Mouse (Mus musculus) cerebellum, adult 2 months (tissue): ENCODE results near the gene Brd4. TPM values are rescaled to one million over a fixed set of nuclear protein-coding genes. Genes with fewer than 3 reads are reported as not detected.

Experiments
- DNase-seq, 2 experiments: peaks; one replicate each; pipeline ENCODE4 v3.0.0; 2021
- H3K27ac ChIP-seq: fragments of 200-500 bp; 2 replicates; pipeline ENCODE4 v1.5.1; 2012; ENCODE audit warnings: low read length, control low read depth, inconsistent platforms; ENCODE audit not compliant: insufficient read depth
- H3K27me3 ChIP-seq: fragments of 200-500 bp; 2 replicates; pipeline ENCODE4 v1.6.1; 2012; ENCODE audit warnings: inconsistent platforms, mild to moderate bottlenecking, low read length, moderate library complexity; ENCODE audit not compliant: control insufficient read depth, insufficient read depth
- H3K4me1 ChIP-seq: fragments of 200-500 bp; 2 replicates; pipeline ENCODE4 v1.6.1; 2011; ENCODE audit warnings: low read length; ENCODE audit not compliant: control insufficient read depth, insufficient read depth
- H3K4me3 ChIP-seq: fragments of 200-500 bp; replicated peaks from 2 replicates; pipeline ENCODE3; 2011; ENCODE audit warnings: mild to moderate bottlenecking, low read depth, low read length, control low read depth; ENCODE audit not compliant: insufficient read depth
- CTCF ChIP-seq: fragments of 200-500 bp; IDR thresholded peaks from 2 replicates; pipeline ENCODE4 v1.5.1; 2011; ENCODE audit warnings: low read depth, mild to moderate bottlenecking, control low read depth, low read length, moderate library complexity, borderline replicate concordance; ENCODE audit not compliant: insufficient read depth
- POLR2A ChIP-seq: fragments of 200-500 bp; IDR thresholded peaks from 2 replicates; pipeline ENCODE4 v1.6.1; 2011; ENCODE audit warnings: low read length, control low read depth, borderline replicate concordance; ENCODE audit not compliant: insufficient read depth
- WGBS: fragments of 180-500 bp; shearing (Covaris S2); methylation state at CpG from one replicate; pipeline ENCODE4 v1.1.7; 2018; 5-methylcytosine and 5-hydroxymethylcytosine counted together
- polyA plus RNA-seq: library from polyadenylated mRNA; depleted of rRNA; stranded (reverse); fragments of >200 nt; gene quantifications from 2 replicates; pipeline ENCODE4 v1.2.3, GENCODE M21; 2012

The Brd4 gene
- polyA plus RNA-seq, 1 experiment: 55.0 TPM

DNA sequence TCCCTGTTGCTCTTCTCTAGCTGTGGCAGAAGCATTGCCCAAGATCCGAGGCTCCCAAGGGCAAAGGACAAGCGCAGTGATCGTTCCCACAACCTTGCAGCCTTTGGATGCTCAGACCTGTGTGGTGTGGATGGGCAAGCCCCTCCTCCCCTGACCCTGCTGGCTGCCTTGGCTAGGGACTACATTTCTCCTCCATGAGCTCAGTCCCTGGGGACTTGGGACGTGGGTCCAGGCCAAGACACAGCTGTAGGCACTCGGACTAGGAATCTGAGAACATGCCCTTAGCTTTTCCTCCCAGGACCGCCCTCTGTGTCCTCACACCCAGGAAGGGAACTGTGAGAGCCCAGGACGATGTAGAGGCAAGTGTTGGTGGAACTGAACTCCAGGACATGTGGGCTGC lies 111.4 kb downstream of the Brd4 start:
- Histone ChIP-seq H3K27ac (no peak overlapping the region), H3K27me3 (no peaks in the 10 kb centered on the region; the same call in 1 of the 2 replicates), H3K4me3 (no peak overlapping the region), H3K4me1 (no peaks in the 10 kb centered on the region)
- TF ChIP-seq POLR2A (no peak), CTCF (no peak)
- DNase-seq: no peak
- 47% methylated on average over 7 of the region's 7 CpGs for WGBS

DNA sequence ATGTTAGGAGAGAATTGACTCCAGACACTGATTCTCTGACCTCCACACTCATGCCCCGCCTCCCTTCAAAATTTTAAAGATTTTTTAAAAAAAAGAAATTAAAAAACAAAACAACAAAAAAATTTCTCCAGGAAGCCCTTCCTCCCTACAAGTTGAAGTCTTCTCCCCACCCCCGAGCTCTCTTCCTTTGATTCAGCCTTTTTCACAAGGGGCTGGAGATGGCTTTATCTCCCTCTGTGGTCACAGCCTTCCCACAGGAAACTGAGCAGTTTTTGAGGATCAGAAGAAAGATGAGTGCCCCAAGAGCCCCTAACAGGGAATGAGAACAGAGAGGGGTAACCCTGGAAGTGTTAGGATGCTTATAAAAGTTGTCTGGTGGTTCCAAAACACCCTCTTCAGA lies 112.0 kb downstream of the Brd4 start:
- Histone ChIP-seq H3K27me3 (no peaks in the 10 kb centered on the region; the same call in 1 of the 2 replicates), H3K27ac (no peak overlapping the region), H3K4me3 (no peak overlapping the region), H3K4me1 (no peaks in the 10 kb centered on the region)
- TF ChIP-seq POLR2A: no peak
- TF ChIP-seq CTCF: no peak
- no peak for DNase-seq
- WGBS: 89% methylated on average over 2 of the region's 2 CpGs

DNA sequence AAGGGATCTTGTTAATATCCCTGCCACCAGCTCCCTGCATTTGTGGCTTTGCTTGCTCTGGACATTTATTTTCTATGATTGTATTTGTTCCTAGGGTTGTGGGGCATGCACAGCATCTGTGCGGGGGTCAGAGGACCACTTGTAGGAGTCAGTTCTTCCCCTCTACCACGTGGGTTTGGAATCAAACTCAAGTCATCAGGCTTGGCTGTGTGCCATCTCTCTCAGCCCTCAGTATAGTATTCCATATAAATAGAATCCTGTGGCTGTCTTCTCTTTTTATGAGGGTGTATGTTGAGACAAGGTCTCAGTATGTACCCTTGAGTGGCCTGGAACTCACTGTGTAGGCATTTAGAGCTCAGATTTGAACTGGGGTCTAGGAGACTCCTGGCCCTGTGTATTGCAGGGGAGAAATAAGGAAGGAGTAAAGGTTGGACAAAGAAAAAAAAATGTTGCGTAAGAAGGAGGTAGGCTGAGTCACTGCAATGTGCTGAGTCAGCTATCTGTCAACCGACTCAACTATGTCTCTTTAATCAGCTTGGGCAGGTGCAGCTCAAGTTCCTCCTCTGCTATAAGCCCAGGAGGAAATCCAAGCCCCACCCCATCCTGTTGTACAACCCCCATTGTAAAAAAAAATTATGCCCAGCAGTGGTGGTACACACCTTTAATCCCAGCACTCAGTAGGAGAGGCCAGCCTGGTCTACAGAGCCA lies 114.8 kb downstream of the Brd4 start:
- H3K27me3 ChIP-seq: peaks cover 5% of the 10 kb centered on the region; the same call in 1 of the 2 replicates
- TF ChIP-seq POLR2A (no peak), CTCF (no peak)
- H3K4me1 ChIP-seq: no peaks in the 10 kb centered on the region
- DNase-seq: no peak
- no peak overlapping the region for H3K27ac ChIP-seq
- H3K4me3 ChIP-seq: no peak overlapping the region
- WGBS: 79% methylated on average over 4 of the region's 4 CpGs

DNA sequence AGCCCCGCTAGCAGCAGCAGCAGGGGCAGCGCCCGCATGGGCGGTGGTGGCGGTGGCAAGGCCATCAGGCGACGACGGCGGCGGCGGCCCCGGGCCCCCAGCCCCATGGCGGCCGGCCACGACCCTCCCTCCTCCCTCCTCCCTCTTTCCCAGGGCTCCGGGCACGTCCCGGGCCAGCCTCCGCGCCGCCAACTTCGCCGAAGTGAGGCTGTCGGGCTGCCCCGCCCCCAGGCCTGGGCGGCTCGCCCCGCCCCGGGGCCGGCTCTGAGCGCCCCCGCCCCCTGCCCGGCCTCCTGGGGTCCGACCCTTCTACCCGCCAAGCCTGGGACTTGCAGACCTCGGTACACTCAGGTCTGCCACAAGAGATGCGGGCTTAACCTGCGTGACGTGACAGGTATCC lies 117.8 kb downstream of the Brd4 start, which contains the start of gene Notch3:
Notch3 (minus strand) TSS at position 166 of the 400 bp plus-strand sequence.
- Histone ChIP-seq H3K27ac (no peak within 1 kb of the TSS), H3K4me3 (peak within 1 kb of the TSS; percentile 10), H3K27me3 (peaks cover 8% of the 10 kb centered on the region; the same call in 1 of the 2 replicates), H3K4me1 (peaks cover 6% of the 10 kb centered on the region)
- no peak for DNase-seq
- 2% methylated on average over 25 of the region's 39 CpGs for WGBS
- TF ChIP-seq CTCF: no peak
- TF ChIP-seq POLR2A: no peak

DNA sequence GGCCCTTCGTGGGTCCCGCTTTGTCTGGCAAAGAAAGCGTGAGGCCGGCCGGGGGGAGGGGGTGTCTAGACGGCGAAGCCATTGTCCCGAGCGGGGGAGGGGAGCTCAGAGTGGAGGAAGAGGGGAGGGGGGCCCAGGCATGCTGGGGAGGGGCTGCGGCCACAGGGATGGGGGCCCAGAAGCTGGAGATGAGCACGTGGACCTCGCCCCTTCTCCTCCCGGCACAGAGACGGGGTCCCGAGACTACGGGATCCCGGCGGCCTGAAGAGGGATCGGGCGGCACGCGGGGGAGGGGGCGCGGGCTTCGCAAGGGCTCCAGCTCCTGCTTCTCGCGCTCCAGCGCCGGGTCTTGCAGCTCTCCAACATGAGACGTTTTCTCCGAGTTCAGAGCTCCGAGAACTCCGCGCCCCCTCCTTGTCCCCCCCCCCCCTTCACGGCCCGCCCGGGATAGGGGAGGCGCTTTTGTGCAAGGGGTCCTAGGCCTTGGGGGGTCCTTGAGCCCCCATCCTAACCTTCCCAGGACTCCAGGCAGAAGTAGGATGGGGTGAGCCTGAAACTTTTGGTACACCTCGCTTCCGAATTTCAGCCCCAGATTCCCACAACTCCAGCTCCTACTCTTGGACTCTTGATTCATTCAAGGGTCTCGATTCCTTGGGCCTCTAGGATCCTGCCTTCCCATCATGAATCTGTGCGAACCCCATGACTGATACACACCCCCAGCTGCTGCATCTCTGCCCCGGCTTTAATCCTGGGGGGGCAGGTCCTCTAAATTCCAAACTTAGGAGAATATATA lies 118.5 kb downstream of the Brd4 start:
- peak overlapping the region; percentile 10 for H3K4me3 ChIP-seq

DNA sequence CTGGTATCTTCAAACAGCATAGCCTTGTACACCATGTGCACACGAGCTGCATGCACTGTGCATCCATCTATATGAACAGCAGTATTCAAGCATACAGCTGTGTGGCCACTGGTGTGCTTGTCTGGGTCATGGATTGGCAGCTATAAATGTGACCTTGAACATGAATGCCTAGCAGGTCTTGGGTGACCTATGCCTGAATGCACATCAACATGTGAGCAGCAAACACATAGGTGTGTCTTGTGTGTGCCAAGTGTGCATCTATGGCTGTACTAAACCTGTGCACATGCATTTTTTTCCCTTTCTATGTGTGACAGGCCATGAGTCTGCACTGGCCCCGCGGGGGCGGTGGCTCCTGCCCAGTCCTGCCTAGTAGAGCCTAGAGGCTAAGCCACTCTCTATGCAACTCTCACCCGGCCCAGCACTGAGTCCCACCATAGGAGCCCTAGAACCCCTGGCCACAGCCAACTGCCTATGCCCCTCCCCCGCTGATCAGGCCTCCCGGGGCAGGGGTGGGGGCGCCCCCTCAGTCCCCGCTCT lies 119.2 kb downstream of the Brd4 start:
- no peak overlapping the region for H3K27ac ChIP-seq
- no peak for TF ChIP-seq CTCF
- TF ChIP-seq POLR2A: no peak
- no peak overlapping the region for H3K4me3 ChIP-seq
- WGBS: 14% methylated on average over 9 of the region's 9 CpGs
- DNase-seq: no peak
- peaks cover 6% of the 10 kb centered on the region for H3K4me1 ChIP-seq
- H3K27me3 ChIP-seq: peaks cover 8% of the 10 kb centered on the region; the same call in 1 of the 2 replicates

More for the DNA sequence above, 118.5 kb downstream of the Brd4 start:
- TF ChIP-seq CTCF (no peak), POLR2A (no peak)
- WGBS: 1% methylated on average over 40 of the region's 43 CpGs
- Histone ChIP-seq H3K27ac (no peak overlapping the region), H3K4me1 (peaks cover 6% of the 10 kb centered on the region), H3K27me3 (peaks cover 8% of the 10 kb centered on the region; the same call in 1 of the 2 replicates)
- no peak for DNase-seq

DNA sequence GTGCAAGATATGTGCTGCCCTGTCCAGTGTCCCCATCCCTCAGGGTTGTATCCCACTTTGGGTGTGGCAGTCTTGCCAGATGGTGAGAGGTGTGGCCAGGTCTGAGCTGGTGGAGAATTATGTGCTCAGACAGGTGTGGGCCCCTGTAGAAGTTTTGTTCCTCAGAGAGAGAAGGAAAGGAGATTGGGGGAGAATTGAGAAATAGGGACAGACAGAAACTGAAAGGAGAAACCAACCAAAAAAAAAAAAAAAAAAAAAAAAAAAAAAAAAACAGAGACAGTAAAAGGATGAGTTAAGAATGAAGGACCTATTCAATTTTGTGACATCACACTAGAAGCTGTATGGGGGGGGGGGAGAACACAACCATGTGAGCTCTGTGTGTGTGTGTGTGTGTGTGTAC lies 119.7 kb downstream of the Brd4 start:
- Histone ChIP-seq H3K4me1 (peaks cover 6% of the 10 kb centered on the region), H3K4me3 (no peak overlapping the region), H3K27ac (no peak overlapping the region), H3K27me3 (peaks cover 8% of the 10 kb centered on the region; the same call in 1 of the 2 replicates)
- TF ChIP-seq CTCF (no peak), POLR2A (no peak)
- DNase-seq: no peak
